Mouse (Mus musculus) liver, postnatal 0 days (tissue): ENCODE data around the gene Tchhl1. TPM values are rescaled to one million over a fixed set of nuclear protein-coding genes. Genes with fewer than 3 reads are reported as not detected.

Experiments
- ATAC-seq: fragments of 200-750 bp; cut with Nextera tagmentation; 2 replicates; pipeline ENCODE4 v1.8.0; 2017; ENCODE audit warnings: mild to moderate bottlenecking, moderate library complexity
- DNase-seq: peaks from one replicate; pipeline ENCODE4 v3.0.0-alpha.2; 2016
- H3K27ac ChIP-seq: fragments of 300-500 bp; sonication (generic); 2 replicates; pipeline ENCODE4 v1.5.1; 2014; ENCODE audit warnings: antibody characterized with exemption, moderate library complexity, mild to moderate bottlenecking, low read depth
- H3K27me3 ChIP-seq: fragments of 300-500 bp; sonication (generic); 2 replicates; pipeline ENCODE4 v1.6.1; 2014; ENCODE audit warnings: low read length, control low read depth, mixed read lengths; ENCODE audit not compliant: insufficient read depth
- H3K36me3 ChIP-seq: fragments of 300-500 bp; sonication (generic); replicated peaks from 2 replicates; pipeline ENCODE4 v1.6.1; 2014; ENCODE audit warnings: mild to moderate bottlenecking, control low read depth, low read length, moderate library complexity, mixed read lengths; ENCODE audit not compliant: insufficient read depth
- H3K4me1 ChIP-seq: fragments of 300-500 bp; sonication (generic); 2 replicates; pipeline ENCODE4 v1.6.1; 2014; ENCODE audit warnings: antibody characterized with exemption, mild to moderate bottlenecking, control low read depth; ENCODE audit not compliant: insufficient read depth
- H3K4me2 ChIP-seq: fragments of 300-500 bp; sonication (generic); 2 replicates; pipeline ENCODE4 v1.6.1; 2014; ENCODE audit warnings: low read depth, mild to moderate bottlenecking, low read length, moderate library complexity, mixed read lengths
- H3K4me3 ChIP-seq: fragments of 300-500 bp; sonication (generic); 2 replicates; pipeline ENCODE4 v1.5.1; 2014; ENCODE audit warnings: low read depth, low read length
- H3K9ac ChIP-seq: fragments of 300-500 bp; sonication (generic); replicated peaks from 2 replicates; pipeline ENCODE4 v1.6.1; 2014; ENCODE audit warnings: mild to moderate bottlenecking, moderate library complexity
- H3K9me3 ChIP-seq: fragments of 300-500 bp; sonication (generic); 2 replicates; pipeline ENCODE4 v1.6.1; 2016; ENCODE audit warnings: mild to moderate bottlenecking, control low read depth, low read length, mixed read lengths
- CTCF ChIP-seq: sonication (generic); IDR thresholded peaks from 2 replicates; pipeline ENCODE4 v1.5.1; 2016; ENCODE audit warnings: antibody characterized with exemption, low read depth
- EP300 ChIP-seq: IDR thresholded peaks from 2 replicates; pipeline ENCODE4 v1.6.1; 2016; ENCODE audit warnings: antibody characterized with exemption, low read depth, mild to moderate bottlenecking
- WGBS: fragments of 180-500 bp; shearing (Covaris S2); extraction: QIAGEN DNeasy Blood & Tissue Kit; methylation state at CpG from one replicate; pipeline ENCODE4 v1.1.7; 2014; ENCODE audit not compliant: insufficient replicate concordance; 5-methylcytosine and 5-hydroxymethylcytosine counted together
- polyA plus RNA-seq: library from polyadenylated mRNA; unstranded; fragments of >200 nt; fragmentation: Nextera tagmentation; extraction: Ambion mirVana; gene quantifications from 2 replicates; pipeline ENCODE4 v1.2.1, GENCODE M21; 2015

Gene Tchhl1
- polyA plus RNA-seq, 1 experiment from 2014 or later = not detected

- Histone ChIP-seq H3K9ac (no peak overlapping the region), H3K4me3 (no peak overlapping the region), H3K9me3 (no peaks in the 10 kb centered on the region), H3K27ac (peak overlapping the region; percentile 69), H3K36me3 (no peaks in the 10 kb centered on the region), H3K4me2 (no peak overlapping the region), H3K4me1 (no peaks in the 10 kb centered on the region), H3K27me3 (no peaks in the 10 kb centered on the region)
- WGBS = 56% methylated on average over 1 of the region's 1 CpGs
- TF ChIP-seq CTCF = no peak
- TF ChIP-seq EP300 = no peak
- ATAC-seq (no peak), DNase-seq (peak; percentile 25)
Observed at GRCm38 (mm10) chr3:93511036-93511435, 42.5 kb downstream of the Tchhl1 start.

GRCm38 (mm10) chr3:93511801-93512200 lies 43.2 kb downstream of the Tchhl1 start:
- Histone ChIP-seq H3K4me2 (no peak overlapping the region), H3K4me1 (no peaks in the 10 kb centered on the region), H3K36me3 (no peaks in the 10 kb centered on the region), H3K27me3 (no peaks in the 10 kb centered on the region), H3K9me3 (no peaks in the 10 kb centered on the region), H3K27ac (0 out of 2 replicates have a peak overlapping the region, but pooled peaks have one; percentile 69), H3K9ac (no peak overlapping the region), H3K4me3 (no peak overlapping the region)
- TF ChIP-seq EP300 = no peak
- TF ChIP-seq CTCF = no peak
- WGBS = 90% methylated on average over 1 of the region's 1 CpGs
- DNase-seq = no peak
- ATAC-seq = no peak

- Histone ChIP-seq H3K27ac (peak overlapping the region; percentile 31; the same call in 1 of the 2 replicates), H3K36me3 (no peaks in the 10 kb centered on the region), H3K9ac (no peak overlapping the region), H3K4me1 (no peaks in the 10 kb centered on the region), H3K4me2 (no peak overlapping the region), H3K4me3 (no peak overlapping the region), H3K9me3 (no peaks in the 10 kb centered on the region), H3K27me3 (no peaks in the 10 kb centered on the region)
- ATAC-seq (no peak), DNase-seq (no peak)
- 70% methylated on average over 7 of the region's 7 CpGs for WGBS
- TF ChIP-seq EP300 (peak; percentile 39; the same call in 1 of the 2 replicates), CTCF (no peak)
Observed at GRCm38 (mm10) chr3:93512386-93513101, 44.0 kb downstream of the Tchhl1 start.

GRCm38 (mm10) chr3:93514628-93515027 lies 46.1 kb downstream of the Tchhl1 start:
- H3K36me3 ChIP-seq = no peaks in the 10 kb centered on the region
- WGBS = 77% methylated on average over 3 of the region's 3 CpGs
- ATAC-seq (no peak), DNase-seq (no peak)
- no peak overlapping the region for H3K27ac ChIP-seq
- H3K9ac ChIP-seq = no peak overlapping the region
- H3K27me3 ChIP-seq = no peaks in the 10 kb centered on the region
- H3K4me1 ChIP-seq = no peaks in the 10 kb centered on the region
- no peak overlapping the region for H3K4me3 ChIP-seq
- H3K4me2 ChIP-seq = no peak overlapping the region
- TF ChIP-seq CTCF = no peak
- no peak for TF ChIP-seq EP300
- H3K9me3 ChIP-seq = no peaks in the 10 kb centered on the region

GRCm38 (mm10) chr3:93517343-93517742 lies 48.8 kb downstream of the Tchhl1 start:
- Histone ChIP-seq H3K27ac (no peak overlapping the region), H3K9ac (no peak overlapping the region), H3K36me3 (no peaks in the 10 kb centered on the region), H3K9me3 (no peaks in the 10 kb centered on the region), H3K4me2 (no peak overlapping the region), H3K4me3 (no peak overlapping the region), H3K27me3 (no peaks in the 10 kb centered on the region), H3K4me1 (peaks cover 4% of the 10 kb centered on the region; the same call in 1 of the 2 replicates)
- DNase-seq (no peak), ATAC-seq (no peak)
- 53% methylated on average over 2 of the region's 2 CpGs for WGBS
- TF ChIP-seq EP300 (no peak), CTCF (no peak)

- WGBS = 50% methylated on average over 5 of the region's 5 CpGs
- ATAC-seq (no peak), DNase-seq (no peak)
- Histone ChIP-seq H3K27ac (peak overlapping the region; percentile 84), H3K9me3 (no peaks in the 10 kb centered on the region), H3K9ac (no peak overlapping the region), H3K36me3 (no peaks in the 10 kb centered on the region; the same call in 1 of the 2 replicates), H3K4me2 (peak overlapping the region; percentile 70), H3K4me1 (peaks cover 4% of the 10 kb centered on the region; the same call in 1 of the 2 replicates), H3K27me3 (no peaks in the 10 kb centered on the region), H3K4me3 (peak overlapping the region; percentile 57)
- TF ChIP-seq CTCF (no peak), EP300 (no peak)
Observed at GRCm38 (mm10) chr3:93519856-93520329, 51.3 kb downstream of the Tchhl1 start.
